Mouse (Mus musculus) embryonic facial prominence, embryonic 10.5 days (tissue): ENCODE data around the gene G430095P16Rik. TPM values are rescaled to one million over a fixed set of nuclear protein-coding genes. Genes with fewer than 3 reads are reported as not detected.

Experiments used
- DNase-seq: peaks from one replicate; pipeline ENCODE4 v3.0.0-alpha.2; 2017; ENCODE audit warnings: low spot score
- H3K27ac ChIP-seq: fragments of 300-500 bp; sonication (generic); replicated peaks from 2 replicates; pipeline ENCODE4 v1.5.1; 2016; ENCODE audit warnings: mild to moderate bottlenecking
- H3K27me3 ChIP-seq: fragments of 300-500 bp; sonication (generic); replicated peaks from 2 replicates; pipeline ENCODE4 v1.6.1; 2016; ENCODE audit warnings: low read depth, mild to moderate bottlenecking; ENCODE audit not compliant: poor library complexity, severe bottlenecking
- H3K36me3 ChIP-seq: fragments of 300-500 bp; sonication (generic); replicated peaks from 2 replicates; pipeline ENCODE4 v1.6.1; 2016; ENCODE audit warnings: mild to moderate bottlenecking, moderate library complexity
- H3K4me1 ChIP-seq: fragments of 300-500 bp; sonication (generic); 2 replicates; pipeline ENCODE4 v1.6.1; 2016
- H3K4me3 ChIP-seq: fragments of 300-500 bp; sonication (generic); 2 replicates; pipeline ENCODE4 v1.5.1; 2016; ENCODE audit warnings: mild to moderate bottlenecking, moderate library complexity
- H3K9me3 ChIP-seq: fragments of 300-500 bp; sonication (generic); 2 replicates; pipeline ENCODE4 v1.6.1; 2016; ENCODE audit warnings: mild to moderate bottlenecking
- WGBS: fragments of 180-500 bp; shearing (Covaris S2); methylation state at CpG from one replicate; pipeline ENCODE4 v1.1.7; 2016; 5-methylcytosine and 5-hydroxymethylcytosine counted together
- polyA plus RNA-seq: library from polyadenylated mRNA; unstranded; fragments of >200 nt; fragmentation: Nextera tagmentation; extraction: Ambion mirVana; gene quantifications from 2 replicates; pipeline ENCODE4 v1.2.1, GENCODE M21; 2016

Gene G430095P16Rik
- polyA plus RNA-seq, 1 experiment from 2014 or later = 3.6 TPM

- peaks cover 100% of the 10 kb centered on the region for H3K27me3 ChIP-seq
- H3K36me3 ChIP-seq = no peaks in the 10 kb centered on the region
- no peak overlapping the region for H3K4me3 ChIP-seq
- H3K9me3 ChIP-seq = no peaks in the 10 kb centered on the region
- DNase-seq = no peak
- H3K27ac ChIP-seq = peak overlapping the region; percentile 84
- WGBS = 55% methylated on average over 4 of the region's 4 CpGs
- peaks cover 59% of the 10 kb centered on the region for H3K4me1 ChIP-seq
Measured at GRCm38 (mm10) chr8:84714161-84714560, 8.6 kb upstream of the G430095P16Rik start.

GRCm38 (mm10) chr8:84715893-84716468 is 6.8 kb upstream of the G430095P16Rik start:
- H3K36me3 ChIP-seq = no peaks in the 10 kb centered on the region
- H3K27me3 ChIP-seq = peaks cover 100% of the 10 kb centered on the region
- peaks cover 59% of the 10 kb centered on the region for H3K4me1 ChIP-seq
- H3K27ac ChIP-seq = peak overlapping the region; percentile 45
- peak; percentile 61 for DNase-seq
- peak overlapping the region; percentile 42 for H3K4me3 ChIP-seq
- 4% methylated on average over 27 of the region's 27 CpGs for WGBS
- no peaks in the 10 kb centered on the region for H3K9me3 ChIP-seq

- Histone ChIP-seq H3K27me3 (peaks cover 100% of the 10 kb centered on the region), H3K4me3 (no peak overlapping the region), H3K9me3 (no peaks in the 10 kb centered on the region), H3K4me1 (peaks cover 59% of the 10 kb centered on the region), H3K36me3 (no peaks in the 10 kb centered on the region), H3K27ac (no peak overlapping the region)
- no peak for DNase-seq
- 79% methylated on average over 11 of the region's 11 CpGs for WGBS
Measured at GRCm38 (mm10) chr8:84716790-84717189, 6.0 kb upstream of the G430095P16Rik start.

GRCm38 (mm10) chr8:84718476-84718875 is 4.3 kb upstream of the G430095P16Rik start:
- 83% methylated on average over 5 of the region's 5 CpGs for WGBS
- Histone ChIP-seq H3K4me3 (no peak overlapping the region), H3K27me3 (peaks cover 100% of the 10 kb centered on the region)

GRCm38 (mm10) chr8:84718959-84719690 is 3.7 kb upstream of the G430095P16Rik start:
- WGBS = 88% methylated on average over 5 of the region's 5 CpGs
- H3K4me1 ChIP-seq = peaks cover 59% of the 10 kb centered on the region

More at GRCm38 (mm10) chr8:84718476-84718875, 4.3 kb upstream of the G430095P16Rik start:
- no peaks in the 10 kb centered on the region for H3K36me3 ChIP-seq
- peaks cover 59% of the 10 kb centered on the region for H3K4me1 ChIP-seq
- H3K9me3 ChIP-seq = no peaks in the 10 kb centered on the region
- no peak overlapping the region for H3K27ac ChIP-seq
- DNase-seq = no peak

GRCm38 (mm10) chr8:84722530-84722849 is 317 bp upstream of the G430095P16Rik start:
- Histone ChIP-seq H3K36me3 (no peaks in the 10 kb centered on the region), H3K27ac (peak overlapping the region; percentile 91), H3K4me3 (peak overlapping the region; percentile 41; the same call in 1 of the 2 replicates), H3K27me3 (peaks cover 100% of the 10 kb centered on the region), H3K9me3 (no peaks in the 10 kb centered on the region), H3K4me1 (peaks cover 58% of the 10 kb centered on the region)
- no peak for DNase-seq
- WGBS = 57% methylated on average over 6 of the region's 6 CpGs

More at GRCm38 (mm10) chr8:84718959-84719690, 3.7 kb upstream of the G430095P16Rik start:
- Histone ChIP-seq H3K27me3 (peaks cover 100% of the 10 kb centered on the region), H3K9me3 (no peaks in the 10 kb centered on the region), H3K4me3 (no peak overlapping the region), H3K36me3 (no peaks in the 10 kb centered on the region), H3K27ac (no peak overlapping the region)
- DNase-seq = no peak

GRCm38 (mm10) chr8:84723571-84723900 is 729 bp downstream of the G430095P16Rik start:
- Histone ChIP-seq H3K36me3 (no peaks in the 10 kb centered on the region), H3K4me1 (peaks cover 61% of the 10 kb centered on the region), H3K4me3 (peak overlapping the region; percentile 41), H3K27me3 (peaks cover 100% of the 10 kb centered on the region), H3K9me3 (no peaks in the 10 kb centered on the region), H3K27ac (peak overlapping the region; percentile 91)
- DNase-seq = no peak
- WGBS = 21% methylated on average over 7 of the region's 7 CpGs

- Histone ChIP-seq H3K4me1 (peaks cover 60% of the 10 kb centered on the region), H3K27me3 (peaks cover 100% of the 10 kb centered on the region), H3K36me3 (no peaks in the 10 kb centered on the region), H3K27ac (peak overlapping the region; percentile 91), H3K9me3 (no peaks in the 10 kb centered on the region), H3K4me3 (peak overlapping the region; percentile 41; the same call in 1 of the 2 replicates)
- whole genome bisulfite sequencing = 52% methylated on average over 9 of the region's 9 CpGs
- DNase-seq = no peak
Measured at GRCm38 (mm10) chr8:84724683-84725082, 1.9 kb downstream of the G430095P16Rik start.

GRCm38 (mm10) chr8:84725246-84725940 is 2.6 kb downstream of the G430095P16Rik start:
- 56% methylated on average over 10 of the region's 10 CpGs for WGBS
- Histone ChIP-seq H3K36me3 (no peaks in the 10 kb centered on the region), H3K27me3 (peaks cover 100% of the 10 kb centered on the region), H3K4me3 (peak overlapping the region; percentile 2; the same call in 1 of the 2 replicates), H3K27ac (peak overlapping the region; percentile 91), H3K9me3 (no peaks in the 10 kb centered on the region), H3K4me1 (peaks cover 63% of the 10 kb centered on the region)
- DNase-seq = no peak

- H3K27me3 ChIP-seq = peaks cover 100% of the 10 kb centered on the region
- H3K4me1 ChIP-seq = peaks cover 68% of the 10 kb centered on the region
- H3K4me3 ChIP-seq = no peak overlapping the region
- H3K36me3 ChIP-seq = no peaks in the 10 kb centered on the region
- 14% methylated on average over 3 of the region's 3 CpGs for WGBS
- H3K27ac ChIP-seq = peak overlapping the region; percentile 25
- no peak for DNase-seq
- no peaks in the 10 kb centered on the region for H3K9me3 ChIP-seq
Measured at GRCm38 (mm10) chr8:84725941-84726259, 3.1 kb downstream of the G430095P16Rik start.

- H3K4me3 ChIP-seq = no peak overlapping the region
- no peaks in the 10 kb centered on the region for H3K9me3 ChIP-seq
- 64% methylated on average over 3 of the region's 3 CpGs for WGBS
- no peak for DNase-seq
- no peak overlapping the region; the same call in 1 of the 2 replicates for H3K27ac ChIP-seq
- no peaks in the 10 kb centered on the region for H3K36me3 ChIP-seq
- H3K27me3 ChIP-seq = peaks cover 100% of the 10 kb centered on the region
- peaks cover 70% of the 10 kb centered on the region for H3K4me1 ChIP-seq
Measured at GRCm38 (mm10) chr8:84728474-84728873, 5.7 kb downstream of the G430095P16Rik start.

- Histone ChIP-seq H3K9me3 (no peaks in the 10 kb centered on the region), H3K4me3 (no peak overlapping the region), H3K27ac (peak overlapping the region; percentile 79), H3K4me1 (peaks cover 62% of the 10 kb centered on the region), H3K27me3 (peaks cover 100% of the 10 kb centered on the region), H3K36me3 (no peaks in the 10 kb centered on the region)
- DNase-seq = no peak
- WGBS = 92% methylated on average over 16 of the region's 16 CpGs
Measured at GRCm38 (mm10) chr8:84729921-84730362, 7.1 kb downstream of the G430095P16Rik start.
